In genomic region chr3:130310694-130311305, GRCm38 (mm10) we compare ENCODE assay signal across 11 mouse cellular contexts.
DNase-seq lines count a peak whose midpoint lies in the region; ATAC-seq and TF ChIP-seq lines count a peak whose summit lies in the region.
"Had no signal": no experiment of that assay in that cellular context is flagged by ENCODE, and none has a peak within 500 bp of the region (broad histone marks: within the 10 kb centered on the region; RNA-seq: fewer than 3 reads in every experiment).

No protein-coding gene starts in this region.

- H3K9me3 ChIP-seq in hindbrain, embryonic 11.5 days (ENCODE audit: control insufficient read depth, low read length): no peaks in the 10 kb centered on the region
- no peaks in the 10 kb centered on the region for H3K9me3 ChIP-seq in limb, embryonic 13.5 days
- H3K9me3 ChIP-seq in stomach, postnatal 0 days (ENCODE audit: control insufficient read depth, low read length): no peaks in the 10 kb centered on the region
- H3K9me3 ChIP-seq: embryonic facial prominence, embryonic 13.5 days had no signal

- 57% methylated on average over 14 of the region's 14 CpGs for WGBS in hindbrain, embryonic 11.5 days
- WGBS in limb, embryonic 13.5 days: 43% methylated on average over 14 of the region's 14 CpGs
- WGBS in stomach, postnatal 0 days: 64% methylated on average over 14 of the region's 14 CpGs

- H3K9ac ChIP-seq in hindbrain, embryonic 11.5 days (ENCODE audit: low read depth, low read length): no peak overlapping the region
- H3K9ac ChIP-seq in limb, embryonic 13.5 days: no peak overlapping the region
- H3K9ac ChIP-seq in stomach, postnatal 0 days (ENCODE audit: low read length): no peak overlapping the region
- H3K9ac ChIP-seq: embryonic facial prominence, embryonic 13.5 days had no signal

- DNase-seq in cerebellum, postnatal 10 days: peak; percentile 24 to 29
- peak; percentile 93 for DNase-seq in brain, embryonic 14.5 days (ENCODE audit: low read depth)
- peak; percentile 40 for DNase-seq in hindbrain, embryonic 11.5 days (ENCODE audit: low spot score)
- no peak for DNase-seq in stomach, postnatal 0 days (ENCODE audit: low spot score)
- DNase-seq in urinary bladder, postnatal 4 days (ENCODE audit: low spot score in 2 of 2): no peak
- no peak for DNase-seq in layer of hippocampus, postnatal 14 days (ENCODE audit: low spot score in 2 of 2)
- DNase-seq: gastrocnemius, postnatal 10 days; liver had no signal

- no peak for ATAC-seq in cerebellum, adult (ENCODE audit: insufficient number of reproducible peaks, low FRiP score, low TSS enrichment)
- peak; percentile 74 for ATAC-seq in hindbrain, embryonic 11.5 days (ENCODE audit: low FRiP score)
- no peak for ATAC-seq in limb, embryonic 13.5 days (ENCODE audit: low FRiP score, low read depth)
- no peak for ATAC-seq in stomach, postnatal 0 days (ENCODE audit: low FRiP score, low TSS enrichment)

- no peak overlapping the region for H3K27ac ChIP-seq in hindbrain, embryonic 11.5 days (ENCODE audit: low read depth, low read length)
- H3K27ac ChIP-seq in limb, embryonic 13.5 days: no peak overlapping the region
- H3K27ac ChIP-seq in stomach, postnatal 0 days (replicated peaks): no peak overlapping the region
- H3K27ac ChIP-seq: embryonic facial prominence, embryonic 13.5 days had no signal

- no peaks in the 10 kb centered on the region for H3K4me1 ChIP-seq in hindbrain, embryonic 11.5 days (replicated peaks; ENCODE audit: control insufficient read depth, insufficient read depth, low read length)
- peaks cover 32% of the 10 kb centered on the region for H3K4me1 ChIP-seq in limb, embryonic 13.5 days
- H3K4me1 ChIP-seq in stomach, postnatal 0 days (replicated peaks; ENCODE audit: control insufficient read depth, insufficient read depth): no peaks in the 10 kb centered on the region

- TF ChIP-seq EP300 in stomach, postnatal 0 days (optimal IDR thresholded peaks at IDR 0.05): no peak

- no peaks in the 10 kb centered on the region for H3K27me3 ChIP-seq in hindbrain, embryonic 11.5 days (ENCODE audit: control insufficient read depth, insufficient read depth, low read length)
- no peaks in the 10 kb centered on the region for H3K27me3 ChIP-seq in limb, embryonic 13.5 days
- H3K27me3 ChIP-seq in stomach, postnatal 0 days (ENCODE audit: control insufficient read depth, insufficient read depth, low read length): no peaks in the 10 kb centered on the region
- H3K27me3 ChIP-seq: embryonic facial prominence, embryonic 13.5 days had no signal

- H3K36me3 ChIP-seq in hindbrain, embryonic 11.5 days (ENCODE audit: control insufficient read depth, insufficient read depth, low read length): no peaks in the 10 kb centered on the region
- no peaks in the 10 kb centered on the region for H3K36me3 ChIP-seq in limb, embryonic 13.5 days
- H3K36me3 ChIP-seq in stomach, postnatal 0 days (ENCODE audit: control insufficient read depth, insufficient read depth, low read length): no peaks in the 10 kb centered on the region
- H3K36me3 ChIP-seq: embryonic facial prominence, embryonic 13.5 days had no signal

- no peak overlapping the region for H3K4me3 ChIP-seq in hindbrain, embryonic 11.5 days (ENCODE audit: low read depth, low read length)
- no peak overlapping the region for H3K4me3 ChIP-seq in limb, embryonic 13.5 days
- H3K4me3 ChIP-seq in stomach, postnatal 0 days (ENCODE audit: low read depth, low read length): no peak overlapping the region
- H3K4me3 ChIP-seq: embryonic facial prominence, embryonic 13.5 days had no signal

- TF ChIP-seq POLR2A in brain, embryonic 14.5 days (IDR thresholded peaks at IDR 0.05; ENCODE audit: borderline replicate concordance, extremely low read depth, insufficient read depth, insufficient read length, poor library complexity, severe bottlenecking): no peak

- H3K4me2 ChIP-seq in hindbrain, embryonic 11.5 days (replicated peaks; ENCODE audit: low read depth, low read length): no peak overlapping the region
- 0 out of 2 replicates have a peak overlapping the region, but pooled peaks have one; percentile 27 for H3K4me2 ChIP-seq in limb, embryonic 13.5 days (replicated peaks)
- H3K4me2 ChIP-seq in stomach, postnatal 0 days (replicated peaks; ENCODE audit: low read depth): no peak overlapping the region
- H3K4me2 ChIP-seq: embryonic facial prominence, embryonic 13.5 days had no signal

- TF ChIP-seq CTCF in brain, embryonic 14.5 days (IDR thresholded peaks at IDR 0.05; ENCODE audit: borderline replicate concordance, extremely low read depth, insufficient read depth, insufficient read length): no peak
- TF ChIP-seq CTCF in stomach, postnatal 0 days (IDR thresholded peaks at IDR 0.05; ENCODE audit: low read depth): no peak

Comparison
In these comparisons a context has a peak if more than half of its experiments do, and no peak if none do; other contexts are left out.
1. DNase-seq: peak in cerebellum, postnatal 10 days (2 of 2), brain, embryonic 14.5 days (single experiment) and hindbrain, embryonic 11.5 days (single experiment); none in stomach, postnatal 0 days (single experiment), urinary bladder, postnatal 4 days (0 of 2) and layer of hippocampus, postnatal 14 days (0 of 2).